Mouse (Mus musculus) heart, postnatal 36 days (tissue): ENCODE measurements at regions not wholly inside any gene's neighbourhood (a gene's known extent, or its start where the extent isn't known, plus 50 kb on each side); places are given as distances from the start of the nearest gene placed in this dataset.
"Not testable (repeated sequence)": the region's sequence is repeated elsewhere in the genome, so short reads cannot be mapped to it uniquely, and the experiment has no call there.

ENCODE experiments used
- DNase-seq, 2 experiments: peaks; one replicate each; pipeline ENCODE4 v3.0.0; 2021 to 2022
- intact Hi-C: fragments of 180-260 bp; cut with DNase I; formaldehyde crosslinking; loops from one replicate; pipeline ENCODE4 v1.15.1; 2025

DNA sequence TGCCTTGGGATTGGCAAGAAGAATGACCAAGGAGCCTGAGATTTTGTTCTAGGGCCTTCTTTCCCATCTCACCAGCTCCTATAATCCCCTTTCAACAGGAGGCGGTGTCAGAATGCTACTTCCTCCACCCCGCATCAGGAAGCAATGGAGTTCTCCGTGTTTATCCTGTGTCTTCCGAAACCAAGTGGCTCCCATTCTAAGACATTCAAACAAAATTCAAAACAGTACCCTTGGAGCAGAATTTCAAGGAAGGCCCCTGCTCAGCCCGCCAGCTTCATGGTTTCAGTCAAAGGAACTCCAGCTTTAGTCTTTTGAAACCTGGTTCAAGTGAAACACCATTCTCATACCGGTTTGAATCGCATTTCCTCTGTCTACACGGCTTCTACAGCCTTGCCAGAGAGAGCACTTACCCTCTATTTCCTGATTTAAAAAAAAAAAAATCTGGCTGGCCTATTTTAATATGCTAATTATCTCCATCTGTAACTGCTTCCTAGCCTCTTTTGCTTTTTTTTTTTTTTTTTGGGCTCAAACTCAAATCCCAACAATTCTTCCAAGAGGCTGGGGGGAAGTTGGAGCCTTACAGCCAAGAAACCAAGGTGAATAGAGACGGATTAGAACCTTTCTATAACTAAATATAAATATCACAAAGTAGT is 167.7 kb upstream of the Fam3c start:
- DNase-seq: no peak

DNA sequence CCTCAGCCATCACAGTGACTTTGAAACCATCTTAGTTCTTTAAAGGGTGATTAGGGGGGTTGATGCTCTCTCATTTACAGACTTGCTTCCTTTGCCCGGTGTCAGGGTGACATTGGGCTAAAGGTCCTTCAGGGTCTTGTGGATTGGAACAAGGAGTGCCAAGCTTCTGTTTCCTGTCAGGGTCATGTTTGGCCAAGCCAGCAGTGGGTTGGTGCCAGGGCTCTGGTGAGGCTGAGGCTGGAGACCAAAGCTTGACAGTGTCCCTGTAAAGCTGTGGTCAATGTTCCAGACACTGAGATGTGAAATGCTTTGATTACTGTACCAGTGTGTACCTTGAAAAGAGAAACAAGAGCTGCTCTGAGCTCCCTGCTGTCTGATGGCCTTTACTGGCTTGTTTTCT is 150.8 kb upstream of the Fam3c start:
- intact Hi-C loops: no loop called here
- DNase-seq: peak; percentile 4 to 6

More for the DNA sequence above, 167.7 kb upstream of the Fam3c start:
- intact Hi-C loops: no loop called here

GRCm38 (mm10) chr6:22497306-22497705 is 141.3 kb upstream of the Fam3c start:
- intact Hi-C loops: no loop called here
- no peak for DNase-seq

- no peak for DNase-seq
- intact Hi-C loops: no loop called here
Observed at GRCm38 (mm10) chr6:22496471-22496870, 140.4 kb upstream of the Fam3c start.

DNA sequence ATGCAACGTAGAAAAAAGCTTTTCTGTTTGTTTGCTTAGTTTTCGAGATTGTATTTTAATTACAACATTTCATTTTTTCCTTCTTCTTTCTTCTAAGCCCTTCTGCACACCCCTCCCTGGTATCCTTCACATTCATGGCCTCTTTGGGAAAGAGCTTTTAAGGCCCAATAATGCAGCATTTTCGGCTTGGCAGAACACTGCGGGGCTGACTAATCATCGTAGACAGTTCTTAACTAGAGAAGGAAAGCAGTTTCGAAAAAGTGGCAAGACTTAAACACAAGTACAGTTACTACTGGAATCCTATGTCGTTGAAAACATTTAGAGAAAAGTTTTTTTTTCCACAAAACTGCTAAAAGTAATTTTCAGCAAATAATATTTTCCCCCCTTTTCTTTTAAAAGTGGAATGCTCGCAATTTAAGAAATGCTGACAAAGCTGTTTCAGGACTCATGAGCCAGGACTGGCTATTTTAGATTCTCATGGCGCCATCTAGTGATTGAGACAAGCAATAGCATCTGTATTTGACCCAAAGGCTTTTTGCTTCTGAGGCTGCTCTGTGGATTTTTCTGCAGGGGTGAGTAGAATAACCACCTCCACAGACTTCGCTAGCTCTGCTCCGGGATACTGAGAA is 137.7 kb upstream of the Fam3c start:
- intact Hi-C loops: loop anchor here (1.0 to 5.0 kb wide), 2 partner anchors 168 to 371 kb away; no protein-coding TSS in a partner anchor
- peak in 1 of 2 experiments; percentile 11 for DNase-seq

GRCm38 (mm10) chr6:22492896-22493295 is 136.9 kb upstream of the Fam3c start:
- no peak for DNase-seq
- intact Hi-C loops: loop anchor here (5.0 kb wide), 1 partner anchor 371 kb away; no protein-coding TSS in a partner anchor

GRCm38 (mm10) chr6:22490762-22491161 is 134.7 kb upstream of the Fam3c start:
- intact Hi-C loops: loop anchor here (5.0 kb wide), 1 partner anchor 368 kb away; no protein-coding TSS in a partner anchor
- no peak for DNase-seq

GRCm38 (mm10) chr6:22487467-22487866 is 131.4 kb upstream of the Fam3c start:
- DNase-seq: no peak

DNA sequence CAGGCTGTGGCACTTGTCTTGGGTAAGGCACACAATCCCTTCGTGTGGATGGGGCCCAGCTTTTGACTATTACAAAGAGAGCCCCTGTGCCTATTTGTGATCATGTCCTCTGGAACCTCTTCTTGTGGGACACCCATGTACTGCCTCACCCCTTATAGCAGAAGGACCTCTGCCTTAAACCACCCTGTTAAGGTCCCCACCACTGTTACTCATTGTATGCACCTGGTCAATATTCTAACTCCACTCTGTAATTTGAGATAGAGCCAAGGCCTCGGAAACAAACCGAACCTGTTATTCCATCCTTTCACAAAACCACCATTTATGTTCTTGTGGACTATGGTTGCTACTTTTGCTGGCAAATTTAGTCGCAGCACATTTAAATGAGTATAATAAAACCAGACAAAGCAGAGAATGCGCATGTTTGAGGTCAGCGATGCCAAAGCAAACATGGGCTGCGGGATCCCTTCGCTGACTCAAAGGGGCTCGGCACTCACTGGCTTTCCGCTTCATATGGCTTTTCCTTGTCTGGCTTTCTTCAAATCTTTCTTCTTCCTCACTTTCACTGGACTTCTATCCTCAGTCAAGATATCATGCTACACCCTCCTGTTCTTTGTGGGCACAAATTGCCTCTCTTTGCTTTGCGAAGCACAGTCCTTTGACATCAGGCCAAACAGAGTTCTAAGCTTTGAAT is 129.9 kb upstream of the Fam3c start:
- intact Hi-C loops: no loop called here
- DNase-seq: no peak

More at GRCm38 (mm10) chr6:22487467-22487866, 131.4 kb upstream of the Fam3c start:
- intact Hi-C loops: no loop called here

DNA sequence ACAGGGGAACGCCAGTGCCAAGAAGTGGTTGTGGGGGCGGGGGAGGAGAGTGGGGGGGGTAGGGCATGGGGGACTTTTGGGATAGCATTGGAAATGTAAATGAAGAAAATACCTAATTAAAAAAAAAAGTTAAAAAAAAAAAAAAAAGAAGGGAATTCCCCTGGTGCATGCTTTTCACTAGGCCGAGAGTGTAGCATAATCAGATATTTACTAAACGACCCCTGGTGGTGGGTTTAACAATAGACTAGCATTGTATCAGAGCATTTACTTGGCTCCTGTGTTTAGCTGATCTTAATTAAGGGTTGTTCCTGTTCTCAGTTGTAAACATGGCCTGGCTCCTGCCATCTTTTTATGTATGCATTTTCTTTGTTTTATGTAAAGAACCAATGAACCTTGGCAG is 126.2 kb upstream of the Fam3c start:
- intact Hi-C loops, DNase-seq: not testable (repeated sequence)

GRCm38 (mm10) chr6:22474604-22475003 is 118.6 kb upstream of the Fam3c start:
- DNase-seq: no peak
- intact Hi-C loops: no loop called here

GRCm38 (mm10) chr6:22474011-22474410 is 118.0 kb upstream of the Fam3c start:
- intact Hi-C loops: no loop called here
- DNase-seq: no peak

- DNase-seq, intact Hi-C loops: not testable (repeated sequence)
Observed at GRCm38 (mm10) chr6:22472400-22472799, 116.4 kb upstream of the Fam3c start.

GRCm38 (mm10) chr6:22467334-22467993 is 111.4 kb upstream of the Fam3c start:
- DNase-seq: no peak
- intact Hi-C loops: no loop called here

- DNase-seq: no peak
- intact Hi-C loops: no loop called here
Observed at GRCm38 (mm10) chr6:22465926-22466325, 109.9 kb upstream of the Fam3c start.

GRCm38 (mm10) chr6:22459440-22460016 is 103.5 kb upstream of the Fam3c start:
- peak; percentile 8 to 10 for DNase-seq
- intact Hi-C loops: no loop called here

- intact Hi-C loops: no loop called here
Observed at GRCm38 (mm10) chr6:22452203-22452602, 96.2 kb upstream of the Fam3c start.

DNA sequence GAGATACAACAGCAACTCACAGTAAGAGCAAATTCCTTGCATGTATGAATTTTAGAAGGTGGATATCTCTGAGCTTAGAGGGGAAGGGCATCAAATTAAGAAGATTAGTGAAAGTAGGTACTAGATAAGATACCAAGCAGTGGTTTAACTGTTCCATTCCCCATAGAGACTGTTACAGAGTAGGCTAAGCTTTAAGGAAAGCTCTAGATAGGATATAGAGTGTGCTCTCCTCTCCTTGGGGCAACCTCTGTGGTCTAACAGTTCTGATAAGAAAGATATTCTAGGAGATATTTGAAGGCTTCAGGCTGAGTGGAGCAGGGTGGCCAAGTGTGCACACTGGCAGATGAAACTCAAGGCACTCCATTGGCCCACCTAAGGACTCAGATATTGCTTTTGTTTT is 94.5 kb upstream of the Fam3c start:
- intact Hi-C loops: no loop called here
- DNase-seq: no peak

More at GRCm38 (mm10) chr6:22452203-22452602, 96.2 kb upstream of the Fam3c start:
- no peak for DNase-seq

DNA sequence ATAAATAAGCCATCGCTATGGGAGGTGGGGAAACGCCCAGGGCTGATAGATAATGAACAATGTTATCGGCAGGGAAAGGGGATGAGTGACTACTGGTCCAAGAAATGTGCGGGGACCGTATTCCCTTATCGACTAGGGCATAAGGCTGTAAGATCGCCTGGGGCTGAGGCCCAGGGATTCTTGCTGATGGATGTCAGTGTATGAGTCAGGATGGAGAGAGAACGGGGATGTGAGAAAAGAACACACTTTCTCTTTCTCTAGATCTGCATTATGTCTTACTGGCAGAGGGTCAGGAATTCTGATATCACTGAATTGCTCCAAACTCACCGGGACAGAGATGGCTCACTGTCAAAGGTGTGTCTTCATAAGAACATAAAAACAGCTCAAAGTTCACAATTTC is 92.9 kb upstream of the Fam3c start:
- intact Hi-C loops: no loop called here
- DNase-seq: no peak

GRCm38 (mm10) chr6:22447636-22448035 is 91.6 kb upstream of the Fam3c start:
- intact Hi-C loops: no loop called here
- DNase-seq: no peak
